Mouse (Mus musculus): ENCODE measurements around the gene Stxbp5l. TPM values are rescaled to one million over a fixed set of nuclear protein-coding genes. Genes with fewer than 3 reads are reported as not detected.
A peak's percentile ranks its signal among the peaks of the same experiment; 100 is the strongest.
"Not testable (repeated sequence)": the region's sequence is repeated elsewhere in the genome, so short reads cannot be mapped to it uniquely, and the experiment has no call there.

Gene Stxbp5l
- total RNA-seq, 2 experiments from 2014 or later: 120 to 136 TPM

DNA sequence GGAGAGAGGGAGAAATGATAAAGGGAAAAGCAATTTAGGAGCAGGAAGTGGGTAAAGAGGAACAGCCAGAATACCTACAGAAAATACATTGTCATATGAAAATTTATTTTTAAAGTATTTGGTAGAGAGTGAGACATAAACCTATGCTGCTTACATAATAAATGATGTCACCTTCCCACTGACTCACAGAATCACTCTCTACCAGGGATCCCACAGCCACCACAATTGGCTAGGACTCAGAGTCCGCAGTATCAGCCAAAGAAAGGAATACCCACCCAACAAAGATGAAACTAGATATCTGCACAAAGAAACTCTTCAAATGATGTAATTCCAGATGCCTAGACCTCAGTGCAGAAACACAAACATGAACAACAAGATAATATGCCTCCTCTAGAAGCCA lies 12.0 kb downstream of the Stxbp5l start:
- no peak for DNase-seq (ENCODE audit: extremely low spot score in 1 of 2, low spot score in 2 of 2)
- no peak for TF ChIP-seq CTCF (IDR thresholded peaks at IDR 0.05)
- H3K27ac ChIP-seq: peak overlapping the region; percentile 50
- no peak overlapping the region for H3K4me3 ChIP-seq
- intact Hi-C loops (cut with DNase I): loop anchor here (10.0 kb wide), 1 partner anchor 258 kb away; no protein-coding TSS in a partner anchor

DNA sequence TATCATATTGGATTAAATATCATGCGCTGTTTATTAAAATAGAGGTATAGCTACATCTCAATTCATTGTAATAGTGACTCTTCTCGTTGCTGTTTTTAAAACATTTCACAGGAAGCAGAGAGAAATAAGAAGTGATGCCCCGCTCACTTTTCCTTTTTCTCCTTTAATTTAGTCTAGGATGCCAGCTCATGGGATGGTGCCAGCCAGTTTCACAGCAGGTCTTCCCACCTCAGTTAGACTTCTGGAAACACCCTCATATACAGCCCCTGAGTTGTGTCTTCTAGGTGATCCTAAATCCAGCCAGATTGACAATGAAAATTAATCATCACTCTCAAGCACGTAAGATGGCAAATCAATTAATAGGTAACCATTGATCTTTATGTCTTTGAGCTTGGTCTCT lies 17.3 kb downstream of the Stxbp5l start:
- intact Hi-C loops (cut with DNase I): no loop called here
- DNase-seq (ENCODE audit: extremely low spot score in 1 of 2, low spot score in 2 of 2): no peak
- TF ChIP-seq CTCF (IDR thresholded peaks at IDR 0.05): no peak
- no peak overlapping the region for H3K27ac ChIP-seq
- no peak overlapping the region for H3K4me3 ChIP-seq

DNA sequence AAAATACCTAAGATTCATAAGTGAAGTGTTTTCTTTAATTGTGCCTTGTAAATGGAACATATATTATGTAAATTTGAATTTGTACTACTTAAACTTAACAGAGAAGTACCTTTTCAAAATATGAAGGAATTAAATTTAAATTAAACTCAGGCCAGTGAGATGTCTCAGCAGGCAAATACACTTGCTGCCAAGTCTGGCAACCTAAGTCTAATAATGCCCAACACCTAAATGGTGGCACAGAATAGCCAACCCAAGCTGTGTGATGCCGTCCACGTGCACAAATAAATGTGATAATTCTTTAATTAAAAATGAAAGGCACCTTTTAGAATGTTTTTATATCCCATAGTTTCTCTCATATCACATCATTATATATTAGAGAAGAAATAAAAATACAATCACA lies 20.8 kb downstream of the Stxbp5l start:
- no peak overlapping the region for H3K27ac ChIP-seq
- intact Hi-C loops (cut with DNase I): no loop called here
- no peak overlapping the region for H3K4me3 ChIP-seq
- no peak for DNase-seq (ENCODE audit: extremely low spot score in 1 of 2, low spot score in 2 of 2)
- TF ChIP-seq CTCF (IDR thresholded peaks at IDR 0.05): no peak

DNA sequence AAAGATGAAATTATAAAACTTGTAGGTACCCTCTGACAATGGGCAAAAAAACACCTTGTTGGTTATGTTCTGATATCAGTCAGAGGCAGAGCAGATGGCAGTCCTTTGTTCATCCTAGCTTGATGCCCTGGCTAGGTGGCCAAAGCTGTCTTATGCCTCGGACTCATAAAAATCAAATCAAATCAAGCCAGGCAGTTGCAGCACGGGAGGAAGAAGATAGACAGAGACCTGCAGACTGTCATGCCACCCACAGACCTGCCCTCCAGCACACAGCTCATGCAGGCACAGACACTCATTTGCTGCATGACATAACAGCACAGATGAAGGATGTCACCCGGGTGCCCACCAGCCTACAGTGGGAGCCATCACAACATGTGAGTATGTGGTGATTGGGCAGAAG lies 29.1 kb downstream of the Stxbp5l start:
- TF ChIP-seq CTCF (IDR thresholded peaks at IDR 0.05): no peak
- no peak overlapping the region for H3K4me3 ChIP-seq
- intact Hi-C loops (cut with DNase I): no loop called here
- DNase-seq (ENCODE audit: extremely low spot score in 1 of 2, low spot score in 2 of 2): no peak
- no peak overlapping the region for H3K27ac ChIP-seq

GRCm38 (mm10) chr16:37347092-37347491 lies 37.7 kb downstream of the Stxbp5l start:
- DNase-seq (ENCODE audit: extremely low spot score in 1 of 2, low spot score in 2 of 2): no peak
- Histone ChIP-seq H3K4me3 (no peak overlapping the region), H3K27ac (no peak overlapping the region)
- intact Hi-C loops (cut with DNase I): no loop called here
- peak; percentile 44 for TF ChIP-seq CTCF (IDR thresholded peaks at IDR 0.05)

- DNase-seq (ENCODE audit: extremely low spot score in 1 of 2, low spot score in 2 of 2): no peak
- no peak overlapping the region for H3K27ac ChIP-seq
- no peak overlapping the region for H3K4me3 ChIP-seq
- intact Hi-C loops (cut with DNase I): no loop called here
- TF ChIP-seq CTCF (IDR thresholded peaks at IDR 0.05): no peak
Observed at GRCm38 (mm10) chr16:37344960-37345359, 39.8 kb downstream of the Stxbp5l start.

DNA sequence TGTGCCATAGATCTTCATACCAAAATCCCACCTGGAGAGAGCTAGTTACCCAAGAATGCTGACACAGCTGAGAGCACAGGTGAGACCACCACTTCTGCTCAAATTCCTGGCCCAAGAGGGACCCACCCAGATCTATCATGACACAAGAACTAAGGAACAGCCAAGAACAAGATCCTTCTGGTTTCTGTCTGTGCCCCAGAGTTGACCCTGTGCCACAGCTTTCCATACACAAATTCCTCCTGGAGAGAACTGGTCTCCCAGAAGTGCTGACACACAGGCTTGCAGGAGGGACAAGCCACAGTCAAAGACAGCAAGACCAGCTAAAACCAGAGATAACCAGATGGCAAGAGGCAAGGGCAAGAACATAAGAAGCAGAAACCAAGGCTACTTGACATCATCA lies 43.3 kb downstream of the Stxbp5l start:
- DNase-seq (ENCODE audit: extremely low spot score in 1 of 2, low spot score in 2 of 2); intact Hi-C loops (cut with DNase I); H3K4me3 ChIP-seq; H3K27ac ChIP-seq: not testable (repeated sequence)

DNA sequence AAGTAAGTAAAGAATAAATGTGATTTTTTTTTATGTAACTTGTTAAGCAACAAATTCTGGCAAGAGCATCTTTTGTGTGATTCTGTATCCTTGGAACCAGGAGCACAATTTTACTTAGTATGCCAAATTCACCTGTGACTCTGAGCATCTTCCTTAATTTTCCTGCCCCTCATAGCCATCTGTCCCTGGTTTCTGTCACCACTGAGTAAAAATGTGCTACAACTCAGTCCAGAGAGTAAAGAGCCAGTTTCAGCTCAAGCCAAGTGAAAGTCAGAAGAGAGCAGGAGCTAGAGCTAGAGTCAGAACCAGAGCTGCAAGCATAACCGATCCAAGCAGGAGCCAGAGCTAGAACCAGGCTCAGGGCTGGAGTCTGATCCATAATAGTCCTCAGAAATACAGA lies 46.6 kb downstream of the Stxbp5l start:
- H3K4me3 ChIP-seq: no peak overlapping the region
- intact Hi-C loops (cut with DNase I): no loop called here
- no peak for TF ChIP-seq CTCF (IDR thresholded peaks at IDR 0.05)
- no peak overlapping the region for H3K27ac ChIP-seq
- no peak for DNase-seq (ENCODE audit: extremely low spot score in 1 of 2, low spot score in 2 of 2)

DNA sequence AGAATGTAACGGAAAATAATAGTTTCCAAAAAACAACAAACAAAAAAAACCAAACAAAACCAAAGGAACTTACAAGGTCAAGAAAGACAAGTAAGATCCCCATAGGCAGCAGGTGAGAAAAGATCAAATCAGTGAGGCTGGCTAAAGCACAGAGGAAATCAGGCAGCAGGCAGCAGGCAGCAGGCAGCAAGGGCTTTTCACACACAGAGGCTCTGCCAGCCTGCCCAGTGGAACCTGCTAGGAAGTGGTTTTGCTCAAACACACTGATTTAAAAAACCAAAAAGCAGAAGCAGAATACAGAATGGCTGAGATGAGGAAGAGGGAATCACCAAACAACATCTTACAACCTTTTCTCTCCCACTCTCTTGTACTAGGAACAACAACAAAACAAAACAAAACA lies 47.2 kb downstream of the Stxbp5l start:
- intact Hi-C loops (cut with DNase I): no loop called here
- DNase-seq (ENCODE audit: extremely low spot score in 1 of 2, low spot score in 2 of 2): no peak
- no peak overlapping the region for H3K4me3 ChIP-seq
- TF ChIP-seq CTCF (IDR thresholded peaks at IDR 0.05): no peak
- no peak overlapping the region for H3K27ac ChIP-seq

DNA sequence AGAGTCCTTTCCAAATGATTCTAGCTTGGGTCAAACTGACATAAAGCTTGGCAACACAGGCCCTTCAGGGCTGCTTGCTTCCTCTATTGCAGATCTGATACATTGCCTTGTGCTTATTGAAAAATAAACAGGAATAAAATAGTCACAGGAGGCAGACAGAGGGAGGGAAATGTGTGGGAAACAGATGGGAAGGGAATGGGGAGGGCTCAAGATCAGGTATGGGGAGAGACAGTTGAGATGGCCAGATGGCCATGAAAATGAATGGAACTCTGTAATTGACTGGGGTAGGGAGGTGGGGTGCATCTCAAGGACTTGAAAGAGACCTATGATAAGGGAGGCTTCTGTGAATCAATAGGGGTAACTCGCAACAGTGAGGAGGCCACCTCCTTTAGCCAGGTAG lies 80.3 kb downstream of the Stxbp5l start:
- intact Hi-C loops (cut with DNase I): no loop called here
- TF ChIP-seq CTCF (IDR thresholded peaks at IDR 0.05): no peak
- DNase-seq (ENCODE audit: extremely low spot score in 1 of 2, low spot score in 2 of 2): no peak
- H3K27ac ChIP-seq: no peak overlapping the region
- H3K4me3 ChIP-seq: no peak overlapping the region

GRCm38 (mm10) chr16:37292593-37292992 lies 92.2 kb downstream of the Stxbp5l start:
- DNase-seq (ENCODE audit: extremely low spot score in 1 of 2, low spot score in 2 of 2): no peak
- intact Hi-C loops (cut with DNase I): loop anchor here (5.0 kb wide), 1 partner anchor 390 kb away; no protein-coding TSS in a partner anchor
- Histone ChIP-seq H3K4me3 (no peak overlapping the region), H3K27ac (no peak overlapping the region)
- peak; percentile 49 for TF ChIP-seq CTCF (IDR thresholded peaks at IDR 0.05)

DNA sequence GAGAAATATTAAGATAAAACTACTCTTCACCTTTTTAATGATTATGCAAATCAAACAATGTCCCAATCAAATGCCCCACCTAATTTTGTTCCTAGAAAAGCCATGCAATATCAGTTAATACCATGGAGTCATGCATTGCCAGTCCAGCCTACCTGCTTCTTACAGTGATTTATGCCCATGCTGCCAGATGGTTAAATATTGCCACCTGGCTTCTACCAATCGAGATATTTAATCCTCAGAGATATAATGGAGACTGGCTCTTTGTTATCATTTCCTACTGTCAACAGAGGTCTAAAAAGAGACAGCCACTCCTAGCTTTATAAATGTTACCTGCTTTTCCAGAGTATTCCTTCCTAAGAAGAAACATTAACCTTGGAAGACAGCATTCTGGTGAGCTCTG lies 104.6 kb downstream of the Stxbp5l start:
- H3K27ac ChIP-seq: no peak overlapping the region
- intact Hi-C loops (cut with DNase I): no loop called here
- no peak overlapping the region for H3K4me3 ChIP-seq
- no peak for TF ChIP-seq CTCF (IDR thresholded peaks at IDR 0.05)
- DNase-seq (ENCODE audit: extremely low spot score in 1 of 2, low spot score in 2 of 2): no peak

- no peak for TF ChIP-seq CTCF (IDR thresholded peaks at IDR 0.05)
- H3K27ac ChIP-seq: no peak overlapping the region
- no peak for DNase-seq (ENCODE audit: extremely low spot score in 1 of 2, low spot score in 2 of 2)
- intact Hi-C loops (cut with DNase I): no loop called here
- H3K4me3 ChIP-seq: no peak overlapping the region
Observed at GRCm38 (mm10) chr16:37273681-37274080, 111.1 kb downstream of the Stxbp5l start.

DNA sequence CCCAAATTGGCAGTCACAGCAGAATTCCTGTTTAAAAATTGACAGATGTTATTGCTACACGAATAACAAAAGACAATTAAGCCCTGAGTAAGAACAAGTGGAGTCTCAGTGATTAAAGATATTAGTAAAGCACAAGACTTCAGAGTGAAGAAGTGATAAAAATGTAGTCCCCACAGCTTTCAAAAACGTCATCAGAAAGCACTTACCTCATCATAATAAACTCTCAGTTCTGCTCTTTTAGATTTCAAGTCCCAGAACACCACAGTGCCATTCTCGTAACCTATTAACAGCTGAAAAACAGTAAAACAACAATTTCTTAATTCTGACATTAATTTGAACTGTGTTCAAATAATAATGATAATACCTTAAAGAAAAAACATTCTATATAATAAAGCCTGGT lies 123.1 kb downstream of the Stxbp5l start:
- intact Hi-C loops (cut with DNase I): no loop called here
- DNase-seq (ENCODE audit: extremely low spot score in 1 of 2, low spot score in 2 of 2): no peak
- TF ChIP-seq CTCF (IDR thresholded peaks at IDR 0.05): no peak
- Histone ChIP-seq H3K27ac (no peak overlapping the region), H3K4me3 (no peak overlapping the region)
